Mouse (Mus musculus): ENCODE results near the gene Slx4. TPM values are rescaled to one million over a fixed set of nuclear protein-coding genes. Genes with fewer than 3 reads are reported as not detected.
"Not testable (repeated sequence)": the region's sequence is repeated elsewhere in the genome, so short reads cannot be mapped to it uniquely, and the experiment has no call there.

The Slx4 gene
- polyA plus RNA-seq, 1 experiment from 2014 or later = 30.4 TPM

DNA sequence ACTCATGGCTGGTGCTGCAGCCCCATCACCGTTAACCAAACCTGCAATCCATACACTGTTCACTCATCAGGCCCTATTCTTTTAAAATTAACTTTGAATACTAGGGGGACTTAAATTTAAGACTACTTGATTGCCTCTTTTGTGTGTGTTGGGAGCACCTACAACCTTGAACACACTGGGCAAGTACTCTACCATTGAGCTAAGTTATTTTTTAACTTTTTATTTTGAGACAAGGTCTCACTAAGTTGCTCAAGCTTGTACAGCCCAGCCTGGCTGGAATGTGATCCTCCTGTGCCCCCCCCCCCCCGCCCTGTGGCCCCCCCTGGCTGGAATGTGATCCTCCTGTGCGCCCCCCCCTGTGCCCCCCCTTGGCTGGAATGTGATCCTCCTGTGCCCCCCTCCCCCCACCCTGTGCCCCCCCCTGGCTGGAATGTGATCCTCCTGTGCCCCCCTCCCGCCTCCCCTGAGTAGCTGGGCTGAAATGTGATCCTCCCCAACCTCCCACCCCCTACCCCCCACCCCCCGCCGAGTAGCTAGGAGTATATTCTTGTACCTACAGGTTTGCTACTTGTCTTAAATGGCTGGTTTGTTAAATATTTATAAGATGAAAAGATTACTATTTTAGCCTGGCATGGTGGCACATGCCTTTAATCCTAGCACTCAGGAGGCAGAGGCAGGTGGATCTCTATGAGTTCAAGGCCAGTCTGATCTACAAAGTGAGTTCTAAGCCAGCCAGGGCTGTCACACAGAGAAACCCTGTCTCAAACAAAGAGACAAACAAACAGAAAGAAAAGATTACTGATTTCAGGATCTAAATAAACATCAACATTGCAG lies 28.1 kb upstream of the Slx4 start:
- Histone ChIP-seq H3K4me2 (replicated peaks) (no peak overlapping the region), H3K27me3 (replicated peaks) (no peaks in the 10 kb centered on the region), H3K4me3 (no peak overlapping the region), H3K4me1 (no peaks in the 10 kb centered on the region), H3K9me3 (no peaks in the 10 kb centered on the region), H3K27ac (no peak overlapping the region), H3K9ac (no peak overlapping the region), H3K36me3 (peaks cover 4% of the 10 kb centered on the region)
- WGBS = 70% methylated on average over 4 of the region's 6 CpGs
- ATAC-seq (ENCODE audit: low FRiP score, low read depth) = no peak

DNA sequence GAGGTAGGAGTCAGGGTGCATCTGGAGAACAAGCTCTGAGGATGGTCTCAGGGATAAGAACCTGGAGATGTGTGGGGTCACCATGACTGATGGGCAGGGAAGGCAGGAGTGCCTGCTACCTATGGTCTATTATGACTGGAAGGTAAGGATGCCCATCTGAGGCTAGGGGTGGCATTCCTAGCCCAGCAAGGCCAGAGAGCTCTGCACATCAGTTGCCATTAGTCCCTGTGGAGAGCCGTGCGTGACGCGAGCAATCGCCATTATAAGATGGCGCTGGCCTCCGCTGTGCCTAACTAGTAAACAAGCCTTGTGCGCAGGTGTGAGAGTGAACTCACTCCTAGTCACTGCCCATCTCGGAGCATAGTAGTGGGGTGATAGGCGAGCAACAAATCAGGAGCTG lies 26.9 kb upstream of the Slx4 start:
- Histone ChIP-seq H3K27me3 (replicated peaks) (no peaks in the 10 kb centered on the region), H3K9ac (no peak overlapping the region), H3K9me3 (no peaks in the 10 kb centered on the region), H3K4me2 (replicated peaks) (no peak overlapping the region), H3K36me3 (no peaks in the 10 kb centered on the region), H3K4me1 (no peaks in the 10 kb centered on the region), H3K27ac (no peak overlapping the region), H3K4me3 (no peak overlapping the region)
- 96% methylated on average over 10 of the region's 10 CpGs for WGBS
- ATAC-seq (ENCODE audit: low FRiP score, low read depth) = no peak

DNA sequence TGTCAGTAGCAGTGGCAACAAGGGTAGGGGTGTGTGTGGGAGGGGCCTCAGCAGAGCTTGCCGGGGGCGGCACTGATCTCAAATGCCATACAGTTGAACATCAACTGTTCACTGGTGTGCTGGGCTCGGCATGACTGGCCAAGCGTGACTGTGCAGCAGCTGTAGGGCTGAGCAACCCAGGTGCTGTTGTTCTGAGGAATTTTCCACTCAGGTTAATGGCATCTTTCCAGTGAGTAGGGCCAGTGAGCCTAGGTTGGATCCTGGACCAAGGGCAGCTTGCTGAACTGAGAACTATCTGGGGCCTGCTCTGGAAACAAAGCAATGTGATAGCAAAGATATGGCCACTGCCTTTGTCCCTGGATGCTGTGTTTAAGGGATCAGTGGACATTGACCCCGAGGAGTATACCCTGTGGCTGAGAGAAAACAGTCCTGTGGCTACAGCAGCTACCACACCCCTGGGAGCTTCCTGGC lies 25.8 kb upstream of the Slx4 start:
- no peak overlapping the region for H3K27ac ChIP-seq

DNA sequence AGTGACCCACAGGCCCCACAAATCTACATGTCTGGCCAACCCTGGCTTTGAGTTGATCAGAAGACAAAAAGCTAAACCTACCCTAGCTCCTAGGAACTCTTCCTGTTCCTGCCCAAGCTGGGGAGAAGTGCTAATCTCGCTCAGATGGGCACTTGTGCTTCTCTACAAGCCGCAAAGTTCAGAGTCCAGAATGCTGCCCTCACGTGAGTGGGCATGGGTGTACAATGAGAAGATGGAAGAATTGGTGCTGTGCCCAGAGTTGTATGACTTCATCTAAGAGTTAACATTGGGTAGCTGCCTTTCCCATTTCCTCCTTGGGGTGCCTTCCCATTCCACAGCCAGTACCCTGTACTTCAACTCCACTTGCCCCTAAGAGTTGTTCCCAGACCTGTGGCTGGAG lies 23.6 kb upstream of the Slx4 start:
- WGBS = 79% methylated on average over 3 of the region's 3 CpGs
- H3K4me2 ChIP-seq (replicated peaks) = no peak overlapping the region

More for the DNA sequence above, 25.8 kb upstream of the Slx4 start:
- ATAC-seq (ENCODE audit: low FRiP score, low read depth) = no peak
- H3K27me3 ChIP-seq (replicated peaks) = no peaks in the 10 kb centered on the region
- no peaks in the 10 kb centered on the region for H3K36me3 ChIP-seq
- 88% methylated on average over 5 of the region's 5 CpGs for WGBS
- H3K9me3 ChIP-seq = no peaks in the 10 kb centered on the region
- H3K9ac ChIP-seq = no peak overlapping the region
- no peaks in the 10 kb centered on the region for H3K4me1 ChIP-seq
- no peak overlapping the region for H3K4me2 ChIP-seq (replicated peaks)
- H3K4me3 ChIP-seq = no peak overlapping the region

DNA sequence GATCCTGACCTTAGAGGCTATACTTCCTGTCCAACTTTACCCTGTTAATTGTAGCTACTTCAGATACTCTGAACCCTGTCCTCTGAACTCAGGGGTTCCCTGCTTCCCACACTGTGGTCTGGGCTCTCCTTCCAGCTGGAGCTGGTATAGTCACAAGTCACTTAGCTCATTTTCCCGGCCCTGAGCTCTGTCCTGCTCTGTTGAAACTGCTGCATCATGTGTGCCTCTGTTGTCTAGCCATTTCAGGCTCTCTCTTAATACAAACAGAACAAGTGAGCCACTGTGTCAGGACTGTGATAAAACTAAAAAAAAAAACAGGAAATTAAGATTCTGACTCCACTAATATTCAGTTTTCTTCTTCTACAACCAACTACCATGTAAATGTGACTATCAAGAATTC lies 23.1 kb upstream of the Slx4 start:
- no peaks in the 10 kb centered on the region for H3K4me1 ChIP-seq
- H3K36me3 ChIP-seq = no peaks in the 10 kb centered on the region
- H3K4me2 ChIP-seq (replicated peaks) = no peak overlapping the region
- no peak for ATAC-seq (ENCODE audit: low FRiP score, low read depth)
- no peak overlapping the region for H3K9ac ChIP-seq
- 69% methylated on average over 1 of the region's 1 CpGs for WGBS
- H3K27ac ChIP-seq = no peak overlapping the region
- no peak overlapping the region for H3K4me3 ChIP-seq
- no peaks in the 10 kb centered on the region for H3K9me3 ChIP-seq
- no peaks in the 10 kb centered on the region for H3K27me3 ChIP-seq (replicated peaks)

More for the DNA sequence above, 23.6 kb upstream of the Slx4 start:
- no peak for ATAC-seq (ENCODE audit: low FRiP score, low read depth)
- no peaks in the 10 kb centered on the region for H3K9me3 ChIP-seq
- no peak overlapping the region for H3K4me3 ChIP-seq
- H3K27me3 ChIP-seq (replicated peaks) = no peaks in the 10 kb centered on the region
- no peaks in the 10 kb centered on the region for H3K4me1 ChIP-seq
- H3K36me3 ChIP-seq = no peaks in the 10 kb centered on the region
- H3K9ac ChIP-seq = no peak overlapping the region
- no peak overlapping the region for H3K27ac ChIP-seq

DNA sequence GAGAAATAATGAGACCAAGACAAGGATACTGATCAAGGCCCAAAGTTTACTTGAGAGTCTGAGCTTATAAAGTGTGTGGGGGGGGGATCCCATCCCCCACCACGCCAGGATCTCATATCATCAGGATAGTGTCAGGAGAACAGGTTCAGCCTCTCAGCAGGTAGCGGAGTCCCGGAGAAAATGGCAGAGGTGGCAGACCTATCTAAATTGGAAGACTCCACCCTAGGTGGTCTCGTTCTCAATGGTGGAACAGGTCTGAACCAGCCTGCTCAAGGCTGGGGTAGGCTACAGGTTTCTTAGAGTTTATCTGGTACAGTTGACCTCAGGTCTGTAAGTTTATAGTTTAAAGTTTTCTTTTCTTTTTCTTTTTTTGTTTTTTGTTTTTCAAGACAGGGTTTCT lies 19.1 kb upstream of the Slx4 start:
- H3K27me3 ChIP-seq (replicated peaks) = no peaks in the 10 kb centered on the region
- H3K9me3 ChIP-seq = no peaks in the 10 kb centered on the region
- no peaks in the 10 kb centered on the region for H3K4me1 ChIP-seq
- no peak overlapping the region for H3K9ac ChIP-seq
- ATAC-seq (ENCODE audit: low FRiP score, low read depth) = no peak
- no peak overlapping the region for H3K4me2 ChIP-seq (replicated peaks)
- no peaks in the 10 kb centered on the region for H3K36me3 ChIP-seq
- no peak overlapping the region for H3K4me3 ChIP-seq
- WGBS = 84% methylated on average over 4 of the region's 4 CpGs
- no peak overlapping the region for H3K27ac ChIP-seq

DNA sequence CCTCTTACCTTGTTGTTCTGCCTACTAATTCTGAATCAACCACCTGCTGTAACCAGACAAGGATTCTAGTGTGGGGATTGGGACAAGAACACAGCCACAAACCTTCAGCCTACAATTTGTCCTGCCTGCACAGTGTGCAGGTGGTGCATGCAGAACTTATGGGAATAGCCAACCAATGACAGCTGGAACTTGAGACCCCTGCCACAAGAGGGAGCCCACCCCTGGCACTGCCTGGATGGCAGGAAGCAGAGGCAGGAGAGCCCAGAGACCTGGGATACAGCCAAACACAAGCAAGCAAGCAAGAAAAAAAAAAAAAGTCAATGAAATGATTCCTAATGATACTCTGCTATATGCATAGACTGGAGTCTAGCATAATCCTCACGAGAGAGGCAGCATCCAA lies 17.7 kb upstream of the Slx4 start:
- Histone ChIP-seq H3K9ac (no peak overlapping the region), H3K27ac (no peak overlapping the region), H3K4me1 (no peaks in the 10 kb centered on the region), H3K27me3 (replicated peaks) (no peaks in the 10 kb centered on the region), H3K4me2 (replicated peaks) (no peak overlapping the region), H3K36me3 (no peaks in the 10 kb centered on the region), H3K9me3 (no peaks in the 10 kb centered on the region), H3K4me3 (no peak overlapping the region)
- no peak for ATAC-seq (ENCODE audit: low FRiP score, low read depth)
- 80% methylated on average over 1 of the region's 1 CpGs for WGBS

DNA sequence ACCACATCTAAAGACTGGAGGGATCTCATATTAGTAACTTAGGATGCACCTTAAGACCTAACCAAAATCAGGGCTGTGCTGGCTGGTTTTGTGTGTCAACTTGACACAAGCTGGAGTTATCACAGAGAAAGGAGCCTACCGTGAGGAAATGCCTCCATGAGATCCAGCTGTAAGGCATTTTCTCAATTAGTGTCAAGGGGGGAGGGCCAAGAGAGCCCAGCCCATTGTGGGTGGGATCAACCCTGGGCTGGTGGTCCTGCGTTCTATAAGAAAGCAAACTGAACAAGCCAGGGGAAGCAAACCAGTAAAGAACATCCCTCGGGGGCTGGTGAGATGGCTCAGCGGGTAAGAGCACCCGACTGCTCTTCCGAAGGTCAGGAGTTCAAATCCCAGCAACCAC lies 13.9 kb upstream of the Slx4 start:
- H3K9ac ChIP-seq; ATAC-seq (ENCODE audit: low FRiP score, low read depth); H3K4me2 ChIP-seq (replicated peaks); H3K27ac ChIP-seq; H3K4me3 ChIP-seq; H3K9me3 ChIP-seq; H3K36me3 ChIP-seq; H3K4me1 ChIP-seq; H3K27me3 ChIP-seq (replicated peaks): not testable (repeated sequence)
- 84% methylated on average over 6 of the region's 6 CpGs for WGBS

DNA sequence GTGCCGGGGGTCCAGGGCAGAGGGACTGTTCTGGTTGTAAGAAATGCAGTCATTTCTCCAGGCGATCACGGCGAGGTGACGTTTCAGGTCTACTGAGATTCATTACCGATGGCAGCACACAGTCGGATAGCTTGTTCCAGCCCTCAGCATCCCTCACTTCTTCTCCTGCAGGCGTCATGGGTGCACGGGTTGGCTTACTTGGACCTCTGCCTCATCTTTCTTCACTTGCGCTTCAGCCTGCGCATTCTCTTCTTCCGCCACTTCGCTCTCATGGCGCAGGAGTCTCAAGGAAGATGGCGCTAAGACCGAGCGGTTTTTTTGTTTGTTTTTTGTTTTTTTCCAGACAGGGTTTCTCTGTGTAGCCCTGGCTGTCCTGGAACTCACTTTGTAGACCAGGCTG lies 13.2 kb upstream of the Slx4 start:
- H3K4me2 ChIP-seq (replicated peaks); H3K9me3 ChIP-seq; H3K36me3 ChIP-seq; H3K4me3 ChIP-seq; H3K27ac ChIP-seq; ATAC-seq (ENCODE audit: low FRiP score, low read depth); H3K27me3 ChIP-seq (replicated peaks); H3K9ac ChIP-seq; H3K4me1 ChIP-seq: not testable (repeated sequence)
- WGBS = 77% methylated on average over 17 of the region's 17 CpGs

DNA sequence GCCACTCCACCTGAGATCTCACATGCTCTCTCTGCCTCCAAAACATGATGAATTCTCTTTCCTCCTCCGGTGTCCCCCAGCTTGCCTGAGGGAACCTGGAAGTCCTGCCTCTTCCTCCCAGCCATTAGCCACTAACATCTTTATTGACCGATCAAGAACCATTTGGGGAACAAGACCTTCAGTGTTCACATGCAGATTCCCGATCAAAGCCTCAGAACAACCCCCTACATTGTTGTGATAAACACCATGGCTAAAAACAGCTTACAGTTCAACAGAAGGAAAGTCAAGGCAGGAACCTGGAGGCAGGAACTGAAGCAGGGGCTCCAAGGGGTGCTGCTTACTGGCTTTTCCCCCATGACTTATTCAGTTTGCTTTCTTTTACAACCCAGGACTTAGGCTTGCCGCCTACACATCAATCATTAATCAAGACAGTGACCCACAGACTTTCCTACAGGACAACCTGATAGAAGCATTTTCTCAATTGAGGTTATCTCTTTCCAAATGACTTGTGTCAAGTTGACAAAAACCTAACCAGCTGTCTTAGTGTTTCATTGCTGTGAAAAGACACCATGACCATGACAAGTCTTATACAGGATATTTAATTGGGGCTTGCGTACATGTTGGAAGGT lies 10.6 kb upstream of the Slx4 start:
- no peak overlapping the region for H3K4me2 ChIP-seq (replicated peaks)
- 79% methylated on average over 5 of the region's 5 CpGs for WGBS
- no peak overlapping the region for H3K9ac ChIP-seq
- H3K4me1 ChIP-seq = no peaks in the 10 kb centered on the region
- ATAC-seq (ENCODE audit: low FRiP score, low read depth) = no peak
- H3K27ac ChIP-seq = no peak overlapping the region
- H3K4me3 ChIP-seq = no peak overlapping the region
- H3K9me3 ChIP-seq = no peaks in the 10 kb centered on the region
- H3K27me3 ChIP-seq (replicated peaks) = no peaks in the 10 kb centered on the region
- H3K36me3 ChIP-seq = no peaks in the 10 kb centered on the region

DNA sequence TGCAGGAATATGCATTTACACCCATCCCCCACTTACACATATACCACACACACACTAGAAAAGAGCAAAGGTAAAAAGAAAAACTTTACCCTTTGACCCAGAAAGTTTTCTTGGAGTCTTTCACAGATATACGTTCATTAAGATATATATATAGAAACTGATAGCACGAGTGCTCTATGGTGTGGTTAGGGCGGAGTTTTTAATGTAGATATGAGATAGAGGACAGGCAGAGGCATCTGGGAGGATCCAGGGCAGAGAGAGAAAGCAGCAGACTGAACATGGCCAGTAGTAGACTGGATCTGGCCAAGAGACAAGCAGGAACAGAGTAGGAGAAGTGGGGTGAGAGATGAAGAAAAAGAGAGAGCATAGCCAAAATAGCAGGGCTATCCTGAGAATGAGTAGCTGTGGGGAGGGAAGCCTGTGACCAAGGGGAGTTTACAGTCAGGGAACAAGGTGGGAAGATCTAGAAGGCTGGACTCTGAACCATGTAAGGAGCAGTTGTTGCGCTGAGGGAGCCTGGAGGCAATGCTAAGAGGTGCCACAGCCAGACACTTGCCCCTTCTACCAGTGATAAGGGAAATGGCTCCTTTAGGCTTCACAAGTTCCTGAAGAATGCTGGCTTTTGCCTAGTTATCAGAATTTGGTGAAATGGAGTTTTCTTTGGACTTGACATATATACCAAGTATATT lies 9.5 kb upstream of the Slx4 start:
- no peak overlapping the region for H3K4me3 ChIP-seq
- no peak overlapping the region for H3K4me2 ChIP-seq (replicated peaks)
- no peaks in the 10 kb centered on the region for H3K4me1 ChIP-seq
- H3K36me3 ChIP-seq = no peaks in the 10 kb centered on the region
- no peak for ATAC-seq (ENCODE audit: low FRiP score, low read depth)
- 0 out of 2 replicates have a peak, but pooled peaks cover under 1% of the 10 kb centered on the region for H3K9me3 ChIP-seq
- H3K9ac ChIP-seq = no peak overlapping the region
- no peaks in the 10 kb centered on the region for H3K27me3 ChIP-seq (replicated peaks)
- 80% methylated on average over 4 of the region's 4 CpGs for WGBS
- H3K27ac ChIP-seq = no peak overlapping the region

DNA sequence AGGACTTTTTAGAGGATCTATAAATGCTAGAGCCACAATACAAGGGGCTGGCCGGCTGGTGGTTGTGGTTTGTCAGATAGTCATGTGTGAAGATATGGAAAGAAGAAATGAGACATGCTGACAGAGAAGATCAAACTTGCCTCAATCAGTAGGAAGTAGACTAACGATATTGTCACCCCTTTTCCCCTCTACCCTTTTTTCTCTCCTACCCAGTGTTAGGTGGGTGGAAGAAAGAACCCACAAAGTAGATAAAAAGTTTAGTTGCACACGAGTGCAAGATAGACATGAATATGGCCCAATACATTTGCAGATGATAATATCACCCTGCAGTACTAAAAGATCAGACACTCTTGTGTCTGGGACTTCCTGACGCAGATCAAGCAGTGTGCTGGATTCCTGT lies 15.2 kb downstream of the Slx4 start:
- H3K27me3 ChIP-seq (replicated peaks) = no peaks in the 10 kb centered on the region
- no peak overlapping the region for H3K27ac ChIP-seq
- H3K4me2 ChIP-seq (replicated peaks) = no peak overlapping the region
- WGBS = 92% methylated on average over 4 of the region's 4 CpGs
- peaks cover 96% of the 10 kb centered on the region for H3K36me3 ChIP-seq
- H3K4me1 ChIP-seq = no peaks in the 10 kb centered on the region
- H3K4me3 ChIP-seq = no peak overlapping the region
- no peak overlapping the region for H3K9ac ChIP-seq
- H3K9me3 ChIP-seq = no peaks in the 10 kb centered on the region
- ATAC-seq (ENCODE audit: low FRiP score, low read depth) = no peak

Data from neural tube, embryonic 12.5 days (tissue).